ENCODE assay signal across 21 mouse cellular contexts in the genomic region with DNA sequence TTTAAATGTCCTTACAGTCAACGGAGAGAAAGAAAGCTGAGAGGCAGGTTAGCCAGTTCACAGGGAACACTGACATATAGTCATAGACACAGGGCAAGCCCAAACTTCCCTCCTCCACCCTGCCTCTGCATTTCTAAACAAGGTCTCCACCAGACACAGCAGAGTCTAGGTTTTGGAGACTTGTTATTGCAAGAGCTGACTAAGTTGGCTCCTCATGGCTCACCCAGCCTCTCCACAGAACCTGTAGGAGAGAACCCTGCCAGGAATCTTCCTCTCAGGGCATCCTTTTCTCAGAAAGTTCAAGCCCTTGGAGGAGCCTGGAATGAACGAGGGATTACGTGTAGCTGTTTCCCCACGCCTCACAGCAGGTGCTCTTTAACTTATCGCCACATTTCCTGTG.
DNase-seq lines count a peak whose midpoint lies in the region; ATAC-seq and TF ChIP-seq lines count a peak whose summit lies in the region.
"Had no signal": no experiment of that assay in that cellular context is flagged by ENCODE, and none has a peak within 500 bp of the region (broad histone marks: within the 10 kb centered on the region; RNA-seq: fewer than 3 reads in every experiment).

No protein-coding gene starts in this region.

- no peak overlapping the region for H3K9ac ChIP-seq in heart, embryonic 13.5 days
- H3K9ac ChIP-seq in lung, embryonic 15.5 days = no peak overlapping the region
- H3K9ac ChIP-seq: embryonic facial prominence, embryonic 13.5 days; forebrain, embryonic 13.5 days; hindbrain, embryonic 13.5 days had no signal

- H3K9me3 ChIP-seq in heart, embryonic 13.5 days = no peaks in the 10 kb centered on the region
- no peaks in the 10 kb centered on the region for H3K9me3 ChIP-seq in heart, embryonic 10.5 days
- no peaks in the 10 kb centered on the region for H3K9me3 ChIP-seq in lung, embryonic 15.5 days
- no peaks in the 10 kb centered on the region for H3K9me3 ChIP-seq in limb, embryonic 10.5 days (replicated peaks)
- H3K9me3 ChIP-seq: embryonic facial prominence, embryonic 13.5 days; forebrain, embryonic 13.5 days; G1E; hindbrain, embryonic 13.5 days had no signal

- no peak for DNase-seq in gastrocnemius, adult 2 months
- no peak for DNase-seq in gastrocnemius, adult 18-20 months (ENCODE audit: low spot score)
- DNase-seq in heart, embryonic 10.5 days (ENCODE audit: low spot score) = no peak
- DNase-seq in lung, postnatal 25 days (ENCODE audit: low spot score) = no peak
- peak; percentile 14 for DNase-seq in limb, embryonic 10.5 days (ENCODE audit: low spot score)
- no peak for DNase-seq in adrenal gland, postnatal 14 days
- DNase-seq: adrenal gland, postnatal 25 days; B cell, adult 2 months; cerebellum, adult 18-20 months; cerebellum, adult 9-11 months; cerebellum, postnatal 36 days; gastrocnemius, postnatal 10 days; kidney, adult 11 months had no signal

- H3K27me3 ChIP-seq in heart, embryonic 13.5 days (replicated peaks) = no peaks in the 10 kb centered on the region
- H3K27me3 ChIP-seq in heart, embryonic 10.5 days (ENCODE audit: insufficient read depth, poor library complexity, severe bottlenecking) = no peaks in the 10 kb centered on the region
- no peaks in the 10 kb centered on the region for H3K27me3 ChIP-seq in lung, embryonic 15.5 days
- H3K27me3 ChIP-seq in limb, embryonic 10.5 days (ENCODE audit: low read depth, poor library complexity, severe bottlenecking) = no peaks in the 10 kb centered on the region
- H3K27me3 ChIP-seq: embryonic facial prominence, embryonic 13.5 days; forebrain, embryonic 13.5 days; hindbrain, embryonic 13.5 days had no signal

- H3K4me1 ChIP-seq in heart, embryonic 13.5 days = peaks cover 31% of the 10 kb centered on the region
- H3K4me1 ChIP-seq in heart, embryonic 10.5 days = peaks cover 10% of the 10 kb centered on the region
- peaks cover 15% of the 10 kb centered on the region for H3K4me1 ChIP-seq in lung, embryonic 15.5 days
- peaks cover 9% of the 10 kb centered on the region; the same call in 1 of the 2 replicates for H3K4me1 ChIP-seq in limb, embryonic 10.5 days
- H3K4me1 ChIP-seq: embryonic facial prominence, embryonic 13.5 days; forebrain, embryonic 13.5 days; hindbrain, embryonic 13.5 days had no signal

- no peak overlapping the region for H3K4me2 ChIP-seq in heart, embryonic 13.5 days
- no peak overlapping the region for H3K4me2 ChIP-seq in lung, embryonic 15.5 days
- H3K4me2 ChIP-seq: embryonic facial prominence, embryonic 13.5 days; forebrain, embryonic 13.5 days; hindbrain, embryonic 13.5 days had no signal

- 69% methylated on average over 5 of the region's 5 CpGs for WGBS in heart, embryonic 13.5 days
- WGBS in heart, embryonic 10.5 days = 79% methylated on average over 5 of the region's 5 CpGs
- WGBS in lung, embryonic 15.5 days = 55% methylated on average over 5 of the region's 5 CpGs
- WGBS in limb, embryonic 10.5 days = 85% methylated on average over 5 of the region's 5 CpGs

- TF ChIP-seq CTCF in gastrocnemius, adult 2 months (IDR thresholded peaks at IDR 0.05) = no peak

- intact Hi-C loops in gastrocnemius, adult 2 months (cut with DNase I) = no loop called here

- peak overlapping the region; percentile 46 for H3K27ac ChIP-seq in gastrocnemius, adult 2 months
- H3K27ac ChIP-seq in heart, embryonic 13.5 days (replicated peaks) = peak overlapping the region; percentile 61
- no peak overlapping the region for H3K27ac ChIP-seq in heart, embryonic 10.5 days
- H3K27ac ChIP-seq in lung, embryonic 15.5 days = peak overlapping the region; percentile 39; the same call in 1 of the 2 replicates
- no peak overlapping the region for H3K27ac ChIP-seq in limb, embryonic 10.5 days
- H3K27ac ChIP-seq: embryonic facial prominence, embryonic 13.5 days; forebrain, embryonic 13.5 days; hindbrain, embryonic 13.5 days; hindbrain, postnatal 0 days had no signal

- H3K4me3 ChIP-seq in gastrocnemius, adult 2 months = no peak overlapping the region
- H3K4me3 ChIP-seq in heart, embryonic 13.5 days = no peak overlapping the region
- H3K4me3 ChIP-seq in heart, embryonic 10.5 days = no peak overlapping the region
- no peak overlapping the region for H3K4me3 ChIP-seq in lung, embryonic 15.5 days
- H3K4me3 ChIP-seq in limb, embryonic 10.5 days = no peak overlapping the region
- H3K4me3 ChIP-seq: embryonic facial prominence, embryonic 13.5 days; forebrain, embryonic 13.5 days; hindbrain, embryonic 13.5 days had no signal

- no peak for ATAC-seq in heart, embryonic 13.5 days (ENCODE audit: extremely low read depth, insufficient number of reproducible peaks, low FRiP score, low TSS enrichment)
- ATAC-seq in lung, embryonic 15.5 days (ENCODE audit: borderline replicate concordance, extremely low read depth, low FRiP score, low TSS enrichment) = no peak
- ATAC-seq: CD4-positive, CD25-positive, alpha-beta regulatory T cell, adult 4 months; forebrain, embryonic 13.5 days; hindbrain, postnatal 0 days had no signal

- peaks cover 11% of the 10 kb centered on the region; the same call in 1 of the 2 replicates for H3K36me3 ChIP-seq in heart, embryonic 13.5 days
- no peaks in the 10 kb centered on the region; the same call in 1 of the 2 replicates for H3K36me3 ChIP-seq in heart, embryonic 10.5 days
- H3K36me3 ChIP-seq in lung, embryonic 15.5 days = no peaks in the 10 kb centered on the region
- no peaks in the 10 kb centered on the region for H3K36me3 ChIP-seq in limb, embryonic 10.5 days
- H3K36me3 ChIP-seq: embryonic facial prominence, embryonic 13.5 days; G1E; hindbrain, embryonic 13.5 days had no signal

Comparison
In these comparisons a context has a peak if more than half of its experiments do, and no peak if none do; other contexts are left out.
1. H3K27ac ChIP-seq: peak in gastrocnemius, adult 2 months (single experiment), heart, embryonic 13.5 days (single experiment) and lung, embryonic 15.5 days (single experiment); none in heart, embryonic 10.5 days (single experiment) and limb, embryonic 10.5 days (single experiment).